Mouse (Mus musculus): Measurements from ENCODE around the gene Slfn4. TPM values are rescaled to one million over a fixed set of nuclear protein-coding genes. Genes with fewer than 3 reads are reported as not detected.

Slfn4 gene
- polyA plus RNA-seq, 1 experiment from 2014 or later = 0.99 TPM

DNA sequence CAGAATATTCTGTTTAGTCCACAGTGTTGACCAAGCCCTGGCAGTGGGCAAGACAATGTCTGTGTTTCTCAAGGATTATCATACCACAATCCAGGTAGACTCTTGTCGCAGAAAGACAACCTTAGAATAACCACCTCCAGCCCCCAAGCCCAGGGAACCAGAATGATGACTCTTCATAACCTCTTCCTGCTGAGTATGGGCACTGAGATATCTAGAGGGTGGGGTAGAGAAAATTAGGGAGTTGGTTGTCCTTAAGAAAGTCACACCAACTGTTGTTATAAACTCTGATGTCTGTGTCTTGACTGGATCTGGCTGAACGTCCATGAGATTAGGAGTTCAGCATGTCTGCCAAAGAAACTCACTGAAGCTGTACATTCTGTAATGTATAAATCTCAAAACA is 63.4 kb downstream of the Slfn4 start:
- Histone ChIP-seq H3K4me1 (ENCODE audit: control insufficient read depth, low read depth, low read length) (peaks cover 2% of the 10 kb centered on the region; the same call in 1 of the 2 replicates), H3K4me3 (ENCODE audit: low read depth, low read length) (no peak overlapping the region), H3K36me3 (ENCODE audit: control insufficient read depth, insufficient read depth) (peaks cover 2% of the 10 kb centered on the region; the same call in 1 of the 2 replicates), H3K27ac (ENCODE audit: low read length) (peak overlapping the region; percentile 14), H3K9me3 (replicated peaks; ENCODE audit: control insufficient read depth, low read length) (no peaks in the 10 kb centered on the region), H3K4me2 (ENCODE audit: low read depth, low read length) (0 out of 2 replicates have a peak overlapping the region, but pooled peaks have one; percentile 12), H3K27me3 (ENCODE audit: control insufficient read depth, insufficient read depth, low read depth, low read length) (no peaks in the 10 kb centered on the region), H3K9ac (ENCODE audit: low read depth, low read length) (no peak overlapping the region)
- WGBS (ENCODE audit: insufficient replicate concordance) = 58% methylated on average over 2 of the region's 2 CpGs
- peak; percentile 80 for ATAC-seq (ENCODE audit: low read depth)

DNA sequence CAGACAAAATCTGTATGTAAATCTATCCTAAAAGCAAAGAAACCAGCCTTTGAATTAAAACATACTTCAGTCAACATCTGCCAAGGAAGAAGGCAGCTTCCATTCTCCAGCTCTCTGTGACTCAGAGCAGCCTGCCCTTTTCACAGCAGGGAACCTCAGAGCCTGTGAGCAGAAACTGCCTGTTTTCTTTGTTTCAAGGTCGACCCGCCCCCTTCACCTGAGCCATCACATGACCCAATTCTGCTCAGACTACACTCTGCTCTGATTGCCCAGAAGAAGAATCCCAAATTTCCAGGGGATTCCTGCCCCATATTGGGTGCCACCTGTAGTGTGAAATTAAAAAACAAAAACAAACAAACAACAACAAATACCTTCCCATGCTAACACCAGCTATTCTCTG is 64.8 kb downstream of the Slfn4 start:
- Histone ChIP-seq H3K27ac (ENCODE audit: low read length) (no peak overlapping the region), H3K9me3 (replicated peaks; ENCODE audit: control insufficient read depth, low read length) (no peaks in the 10 kb centered on the region), H3K36me3 (ENCODE audit: control insufficient read depth, insufficient read depth) (peaks cover 12% of the 10 kb centered on the region), H3K9ac (ENCODE audit: low read depth, low read length) (no peak overlapping the region), H3K27me3 (ENCODE audit: control insufficient read depth, insufficient read depth, low read depth, low read length) (no peaks in the 10 kb centered on the region), H3K4me2 (ENCODE audit: low read depth, low read length) (no peak overlapping the region), H3K4me3 (ENCODE audit: low read depth, low read length) (no peak overlapping the region), H3K4me1 (ENCODE audit: control insufficient read depth, low read depth, low read length) (peaks cover 2% of the 10 kb centered on the region; the same call in 1 of the 2 replicates)
- WGBS (ENCODE audit: insufficient replicate concordance) = 53% methylated on average over 2 of the region's 2 CpGs
- ATAC-seq (ENCODE audit: low read depth) = no peak

Other genes with a start within 250 kb of the Slfn4 start
- gene Slfn5, start 223.8 kb upstream of the Slfn4 start, polyA plus RNA-seq (2015; fragmentation: Nextera tagmentation; extraction: Ambion mirVana) = 1.6 TPM in 2 replicates
- gene Slfn9, start 183.4 kb upstream of the Slfn4 start, polyA plus RNA-seq (2015; fragmentation: Nextera tagmentation; extraction: Ambion mirVana) = 4.5 and 5.6 TPM in 2 replicates
- 0.40 and 0.51 TPM in 2 replicates for gene Slfn8, start 154.4 kb upstream of the Slfn4 start, polyA plus RNA-seq (2015; fragmentation: Nextera tagmentation; extraction: Ambion mirVana)
- gene Slfn2, start 110.1 kb upstream of the Slfn4 start, polyA plus RNA-seq (2015; fragmentation: Nextera tagmentation; extraction: Ambion mirVana) = 11.2 and 11.7 TPM in 2 replicates
- gene Slfn1, start 58.3 kb upstream of the Slfn4 start, polyA plus RNA-seq (2015; fragmentation: Nextera tagmentation; extraction: Ambion mirVana) = 1.1 and 1.2 TPM in 2 replicates
- 2.0 and 2.5 TPM in 2 replicates for gene Slfn3, start 16.1 kb downstream of the Slfn4 start, polyA plus RNA-seq (2015; fragmentation: Nextera tagmentation; extraction: Ambion mirVana)
- 39.7 and 43.0 TPM in 2 replicates for gene Slfn14, start 111.5 kb downstream of the Slfn4 start, polyA plus RNA-seq (2015; fragmentation: Nextera tagmentation; extraction: Ambion mirVana)
- gene Ap2b1, start 123.8 kb downstream of the Slfn4 start, polyA plus RNA-seq (2015; fragmentation: Nextera tagmentation; extraction: Ambion mirVana) = 19.2 and 21.7 TPM in 2 replicates
- 5.6 and 6.2 TPM in 2 replicates for gene Pex12, start 127.4 kb downstream of the Slfn4 start, polyA plus RNA-seq (2015; fragmentation: Nextera tagmentation; extraction: Ambion mirVana)
- gene Rasl10b, start 234.0 kb downstream of the Slfn4 start, polyA plus RNA-seq (2015; fragmentation: Nextera tagmentation; extraction: Ambion mirVana) = 0.02 and 0.07 TPM in 2 replicates